In the genomic region with DNA sequence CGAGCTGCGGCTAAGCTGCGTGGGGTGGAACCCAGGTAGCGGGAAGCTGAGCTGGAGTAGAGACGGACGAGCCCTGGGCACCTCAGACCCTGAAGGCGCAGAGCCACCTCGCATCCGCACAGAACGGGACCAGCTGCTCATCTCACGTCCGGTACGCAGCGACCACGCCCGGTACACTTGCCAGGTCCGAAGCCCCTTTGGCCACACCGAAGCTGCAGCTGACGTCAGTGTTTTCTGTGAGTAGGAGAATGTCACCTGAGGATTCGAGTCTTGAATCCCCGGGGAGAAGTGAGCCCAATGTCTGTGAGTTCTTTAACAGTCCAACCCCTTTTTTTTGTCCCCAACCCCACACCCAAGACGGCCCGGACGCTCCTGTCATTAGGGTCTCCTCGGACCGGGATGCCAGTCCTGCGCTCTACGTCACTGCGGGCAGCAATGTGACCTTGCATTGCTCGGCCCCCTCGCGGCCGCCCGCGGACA, we compare ENCODE assay signal across 9 mouse cellular contexts. TPM values are rescaled to one million over a fixed set of nuclear protein-coding genes. Genes with fewer than 3 reads are reported as not detected.
A peak's percentile ranks its signal among the peaks of the same experiment; 100 is the strongest.
DNase-seq lines count a peak whose midpoint lies in the region; ATAC-seq and TF ChIP-seq lines count a peak whose summit lies in the region.
"Had no signal": no experiment of that assay in that cellular context is flagged by ENCODE, and none has a peak within 500 bp of the region (broad histone marks: within the 10 kb centered on the region; RNA-seq: fewer than 3 reads in every experiment).

No protein-coding gene starts in this region.

- peak overlapping the region; percentile 76 for H3K4me2 ChIP-seq in forebrain, embryonic 16.5 days (ENCODE audit: low read length)
- peak overlapping the region; percentile 82 for H3K4me2 ChIP-seq in limb, embryonic 13.5 days (replicated peaks)
- H3K4me2 ChIP-seq in neural tube, embryonic 12.5 days (replicated peaks): peak overlapping the region; percentile 79

- H3K4me3 ChIP-seq in E14TG2a.4 (replicated peaks; ENCODE audit: low read length): peak overlapping the region; percentile 86
- peak overlapping the region; percentile 52 for H3K4me3 ChIP-seq in forebrain, embryonic 16.5 days (replicated peaks; ENCODE audit: low read length)
- H3K4me3 ChIP-seq in limb, embryonic 13.5 days: peak overlapping the region; percentile 51
- peak overlapping the region; percentile 41 for H3K4me3 ChIP-seq in neural tube, embryonic 12.5 days

- TF ChIP-seq CTCF in E14TG2a.4 (conservative IDR thresholded peaks at IDR 0.05; ENCODE audit: low read length): no peak

- 6% methylated on average over 35 of the region's 35 CpGs for WGBS in forebrain, embryonic 16.5 days
- WGBS in limb, embryonic 13.5 days: 6% methylated on average over 35 of the region's 35 CpGs
- WGBS in neural tube, embryonic 12.5 days: 4% methylated on average over 35 of the region's 35 CpGs

- no peaks in the 10 kb centered on the region; the same call in 1 of the 2 replicates for H3K36me3 ChIP-seq in E14TG2a.4 (ENCODE audit: insufficient read depth, low read length)
- H3K36me3 ChIP-seq in forebrain, embryonic 16.5 days (ENCODE audit: control insufficient read depth, insufficient read depth): no peaks in the 10 kb centered on the region
- no peaks in the 10 kb centered on the region for H3K36me3 ChIP-seq in limb, embryonic 13.5 days
- H3K36me3 ChIP-seq in neural tube, embryonic 12.5 days: no peaks in the 10 kb centered on the region

- H3K9ac ChIP-seq in forebrain, embryonic 16.5 days (replicated peaks; ENCODE audit: low read depth, low read length): peak overlapping the region; percentile 51
- H3K9ac ChIP-seq in limb, embryonic 13.5 days: peak overlapping the region; percentile 62
- H3K9ac ChIP-seq in neural tube, embryonic 12.5 days: peak overlapping the region; percentile 60; the same call in 1 of the 2 replicates

- no peak overlapping the region for H3K27ac ChIP-seq in forebrain, embryonic 16.5 days (ENCODE audit: low read length)
- no peak overlapping the region for H3K27ac ChIP-seq in limb, embryonic 13.5 days
- no peak overlapping the region for H3K27ac ChIP-seq in neural tube, embryonic 12.5 days

- H3K27me3 ChIP-seq in E14TG2a.4 (ENCODE audit: insufficient read depth, low read length): peaks cover 38% of the 10 kb centered on the region
- no peaks in the 10 kb centered on the region for H3K27me3 ChIP-seq in forebrain, embryonic 16.5 days (replicated peaks; ENCODE audit: control insufficient read depth, insufficient read depth, low read length)
- H3K27me3 ChIP-seq in limb, embryonic 13.5 days: peaks cover 40% of the 10 kb centered on the region
- peaks cover 27% of the 10 kb centered on the region for H3K27me3 ChIP-seq in neural tube, embryonic 12.5 days (replicated peaks)

- H3K4me1 ChIP-seq in E14TG2a.4 (replicated peaks; ENCODE audit: low read depth, low read length): peaks cover 32% of the 10 kb centered on the region
- peaks cover 14% of the 10 kb centered on the region for H3K4me1 ChIP-seq in forebrain, embryonic 16.5 days (replicated peaks; ENCODE audit: control insufficient read depth, insufficient read depth, low read length)
- peaks cover 8% of the 10 kb centered on the region for H3K4me1 ChIP-seq in limb, embryonic 13.5 days
- H3K4me1 ChIP-seq in neural tube, embryonic 12.5 days: peaks cover 12% of the 10 kb centered on the region; the same call in 1 of the 2 replicates

- no peaks in the 10 kb centered on the region for H3K9me3 ChIP-seq in E14TG2a.4 (ENCODE audit: low read length)
- H3K9me3 ChIP-seq in forebrain, embryonic 16.5 days (ENCODE audit: control insufficient read depth, low read length): no peaks in the 10 kb centered on the region
- no peaks in the 10 kb centered on the region for H3K9me3 ChIP-seq in limb, embryonic 13.5 days
- no peaks in the 10 kb centered on the region for H3K9me3 ChIP-seq in neural tube, embryonic 12.5 days

- peak; percentile 95 for DNase-seq in heart, adult 11 months
- DNase-seq in heart, adult 18-20 months: no peak
- DNase-seq in ovary, adult 18-20 months (ENCODE audit: low spot score): no peak

- ATAC-seq in forebrain, embryonic 16.5 days: no peak
- no peak for ATAC-seq in limb, embryonic 13.5 days (ENCODE audit: low FRiP score, low read depth)
- ATAC-seq in neural tube, embryonic 12.5 days (ENCODE audit: low FRiP score, low read depth): peak; percentile 59
- ATAC-seq in megakaryocyte-erythroid progenitor cell, adult 5-6 weeks (replicated peaks; ENCODE audit: low FRiP score, low TSS enrichment, poor library complexity, severe bottlenecking): no peak

RNA-seq across cellular contexts. Expression of a gene that starts 2.0 kb away (rescaled TPM):
- total RNA-seq in heart, adult 18-20 months (2021): 1 to 10 TPM in 1 of 2 experiments, under 1 TPM in 1; 0.69 to 1.3 TPM
- polyA plus RNA-seq in forebrain, embryonic 16.5 days (2015; fragmentation: Nextera tagmentation; extraction: Ambion mirVana): 5.5 and 7.3 TPM in 2 replicates
- polyA plus RNA-seq in limb, embryonic 13.5 days (2015; fragmentation: Nextera tagmentation; extraction: Ambion mirVana): 3.9 and 4.8 TPM in 2 replicates
- 4.6 and 5.5 TPM in 2 replicates for polyA plus RNA-seq in neural tube, embryonic 12.5 days (2016; fragmentation: Nextera tagmentation; extraction: Ambion mirVana)
- 2.3 and 2.9 TPM in 2 replicates for total RNA-seq in megakaryocyte-erythroid progenitor cell, adult 5-6 weeks (2014; fragmentation: Nextera tagmentation)
- 3.0 and 8.9 TPM in 2 replicates for total RNA-seq in megakaryocyte-erythroid progenitor cell, adult 5-6 weeks (2017)

RNA-seq across cellular contexts. Expression of a gene that starts 21.0 kb away (rescaled TPM):
- total RNA-seq in heart, adult 18-20 months (2021): under 1 TPM in 1 of 2 experiments, not detected in 1; 0.60 TPM
- polyA plus RNA-seq in forebrain, embryonic 16.5 days (2015; fragmentation: Nextera tagmentation; extraction: Ambion mirVana): 0.42 TPM in 1 of 2 replicates, not detected in the other
- not detected in 2 replicates for polyA plus RNA-seq in limb, embryonic 13.5 days (2015; fragmentation: Nextera tagmentation; extraction: Ambion mirVana)
- polyA plus RNA-seq in neural tube, embryonic 12.5 days (2016; fragmentation: Nextera tagmentation; extraction: Ambion mirVana): 0.49 TPM in 1 of 2 replicates, not detected in the other
- total RNA-seq in megakaryocyte-erythroid progenitor cell, adult 5-6 weeks (2014; fragmentation: Nextera tagmentation): not detected in 2 replicates
- 4.2 TPM in 1 of 2 replicates, not detected in the other for total RNA-seq in megakaryocyte-erythroid progenitor cell, adult 5-6 weeks (2017)

RNA-seq across cellular contexts. Expression of a gene that starts 21.0 kb away (rescaled TPM):
- total RNA-seq in heart, adult 18-20 months (2021): 1,000 to 10,000 TPM; 1,290 to 1,427 TPM
- 123 and 127 TPM in 2 replicates for polyA plus RNA-seq in forebrain, embryonic 16.5 days (2015; fragmentation: Nextera tagmentation; extraction: Ambion mirVana)
- 272 and 301 TPM in 2 replicates for polyA plus RNA-seq in limb, embryonic 13.5 days (2015; fragmentation: Nextera tagmentation; extraction: Ambion mirVana)
- 166 and 188 TPM in 2 replicates for polyA plus RNA-seq in neural tube, embryonic 12.5 days (2016; fragmentation: Nextera tagmentation; extraction: Ambion mirVana)
- 212 and 237 TPM in 2 replicates for total RNA-seq in megakaryocyte-erythroid progenitor cell, adult 5-6 weeks (2014; fragmentation: Nextera tagmentation)
- 396 and 426 TPM in 2 replicates for total RNA-seq in megakaryocyte-erythroid progenitor cell, adult 5-6 weeks (2017)

RNA-seq across cellular contexts. Expression of a gene that starts 24.3 kb away (rescaled TPM):
- total RNA-seq in heart, adult 18-20 months (2021): not detected
- not detected in 2 replicates for polyA plus RNA-seq in forebrain, embryonic 16.5 days (2015; fragmentation: Nextera tagmentation; extraction: Ambion mirVana)
- not detected in 2 replicates for polyA plus RNA-seq in limb, embryonic 13.5 days (2015; fragmentation: Nextera tagmentation; extraction: Ambion mirVana)
- polyA plus RNA-seq in neural tube, embryonic 12.5 days (2016; fragmentation: Nextera tagmentation; extraction: Ambion mirVana): not detected in 2 replicates
- not detected in 2 replicates for total RNA-seq in megakaryocyte-erythroid progenitor cell, adult 5-6 weeks (2014; fragmentation: Nextera tagmentation)
- total RNA-seq in megakaryocyte-erythroid progenitor cell, adult 5-6 weeks (2017): not detected in 2 replicates
- total RNA-seq: layer of hippocampus, postnatal 10 days had no signal

RNA-seq across cellular contexts. Expression of a gene that starts 25.0 kb away (rescaled TPM):
- under 1 TPM in 1 of 2 experiments, not detected in 1; 0.36 TPM for total RNA-seq in heart, adult 18-20 months (2021)
- 4.3 and 4.5 TPM in 2 replicates for polyA plus RNA-seq in forebrain, embryonic 16.5 days (2015; fragmentation: Nextera tagmentation; extraction: Ambion mirVana)
- 1.8 and 2.0 TPM in 2 replicates for polyA plus RNA-seq in limb, embryonic 13.5 days (2015; fragmentation: Nextera tagmentation; extraction: Ambion mirVana)
- polyA plus RNA-seq in neural tube, embryonic 12.5 days (2016; fragmentation: Nextera tagmentation; extraction: Ambion mirVana): 4.0 and 4.5 TPM in 2 replicates
- not detected in 2 replicates for total RNA-seq in megakaryocyte-erythroid progenitor cell, adult 5-6 weeks (2014; fragmentation: Nextera tagmentation)
- total RNA-seq in megakaryocyte-erythroid progenitor cell, adult 5-6 weeks (2017): not detected in 2 replicates
